13 mouse cellular contexts compared by ENCODE assay signal in genomic region chr11:32250880-32251763, GRCm38 (mm10). TPM values are rescaled to one million over a fixed set of nuclear protein-coding genes. Genes with fewer than 3 reads are reported as not detected.
DNase-seq lines count a peak whose midpoint lies in the region; ATAC-seq and TF ChIP-seq lines count a peak whose summit lies in the region.
"Had no signal": no experiment of that assay in that cellular context is flagged by ENCODE, and none has a peak within 500 bp of the region (broad histone marks: within the 10 kb centered on the region; RNA-seq: fewer than 3 reads in every experiment).

No protein-coding gene starts in this region.

- peak overlapping the region; percentile 57 for H3K27ac ChIP-seq in heart, embryonic 11.5 days (ENCODE audit: low read depth, low read length)
- H3K27ac ChIP-seq in CH12.LX (ENCODE audit: insufficient read depth, low read depth) = no peak overlapping the region
- H3K27ac ChIP-seq: embryonic facial prominence, embryonic 15.5 days; heart, embryonic 15.5 days had no signal

- WGBS in heart, embryonic 11.5 days (ENCODE audit: insufficient replicate concordance) = 78% methylated on average over 8 of the region's 8 CpGs

- no peak for TF ChIP-seq CTCF in CH12.LX (conservative IDR thresholded peaks at IDR 0.05 in 1 of 2, IDR thresholded peaks at IDR 0.05 in 1 of 2; ENCODE audit: low read depth in 2 of 2, low read length in 2 of 2)

- H3K4me3 ChIP-seq in heart, embryonic 11.5 days (ENCODE audit: low read depth, low read length) = no peak overlapping the region
- no peak overlapping the region for H3K4me3 ChIP-seq in CH12.LX (replicated peaks in 1 of 3; ENCODE audit: low read depth in 2 of 3, low read length in 2 of 3, poor library complexity in 1 of 3)
- H3K4me3 ChIP-seq: embryonic facial prominence, embryonic 15.5 days; heart, embryonic 15.5 days had no signal

- H3K36me3 ChIP-seq in heart, embryonic 11.5 days (ENCODE audit: control insufficient read depth, insufficient read depth, low read length) = peaks cover 13% of the 10 kb centered on the region; the same call in 1 of the 2 replicates
- H3K36me3 ChIP-seq in CH12.LX (replicated peaks in 1 of 2; ENCODE audit: control insufficient read depth in 1 of 2, insufficient read depth in 1 of 2, low read length in 1 of 2) = peaks cover 75 to 98% of the 10 kb centered on the region in 2 experiments

- no peaks in the 10 kb centered on the region for H3K79me2 ChIP-seq in CH12.LX (replicated peaks; ENCODE audit: control insufficient read depth, extremely low read depth, insufficient read depth, poor library complexity, severe bottlenecking)

- no peak for TF ChIP-seq POLR2A in CH12.LX (IDR thresholded peaks at IDR 0.05; ENCODE audit: low read depth, low read length)

- in situ Hi-C loops in CH12.LX (cut with MboI; ENCODE audit: low pct_ligation_motif_present, low pct_unique_long_range_greater_than_20kb, low sequenced_read_pairs) = loop anchor here (5.0 kb wide), 2 partner anchors 36 to 66 kb away; partner anchors contain the start of gene Hbq1b

- H3K27me3 ChIP-seq in heart, embryonic 11.5 days (ENCODE audit: control insufficient read depth, insufficient read depth, low read length) = no peaks in the 10 kb centered on the region
- H3K27me3 ChIP-seq in CH12.LX (replicated peaks) = no peaks in the 10 kb centered on the region
- H3K27me3 ChIP-seq: embryonic facial prominence, embryonic 15.5 days; heart, embryonic 15.5 days had no signal

- no peak for TF ChIP-seq EP300 in CH12.LX (IDR thresholded peaks at IDR 0.05; ENCODE audit: low read length)

- intact Hi-C loops in left cerebral cortex, postnatal 4 days (cut with DNase I) = no loop called here

- dilution Hi-C loops in CH12.LX (cut with MboI; ENCODE audit: extremely low pct_ligation_motif_present, extremely low pct_unique_long_range_greater_than_20kb, low sequenced_read_pairs) = no loop called here

- peak overlapping the region; percentile 2; the same call in 1 of the 2 replicates for H3K9ac ChIP-seq in heart, embryonic 11.5 days (ENCODE audit: low read depth, low read length)
- no peak overlapping the region for H3K9ac ChIP-seq in CH12.LX (ENCODE audit: insufficient read depth, low read depth)
- H3K9ac ChIP-seq: embryonic facial prominence, embryonic 15.5 days; heart, embryonic 15.5 days had no signal

- no peaks in the 10 kb centered on the region for H3K4me1 ChIP-seq in heart, embryonic 11.5 days (ENCODE audit: control insufficient read depth, insufficient read depth, low read length)
- peaks cover 0 to 27% of the 10 kb centered on the region in 2 experiments; a peak in 2 of 4 replicates for H3K4me1 ChIP-seq in CH12.LX (ENCODE audit: control insufficient read depth in 1 of 2, insufficient read depth in 2 of 2)
- H3K4me1 ChIP-seq: embryonic facial prominence, embryonic 15.5 days; heart, embryonic 15.5 days had no signal

- peak; percentile 96 for ATAC-seq in heart, embryonic 11.5 days (replicated peaks; ENCODE audit: insufficient number of reproducible peaks, low FRiP score, low TSS enrichment)
- ATAC-seq in megakaryocyte, adult 5-6 weeks (ENCODE audit: poor library complexity, severe bottlenecking) = peak; percentile 48

- no peak for DNase-seq in heart, adult 18-20 months
- DNase-seq in CH12.LX (ENCODE audit: extremely low read depth) (no peak), adipocyte (ENCODE audit: low spot score) (no peak)
- DNase-seq in c-Kit-positive CD71-positive TER-119-positive erythroid progenitor cells, embryonic 14.5 days (ENCODE audit: low spot score) = peak; percentile 95
- DNase-seq in right cerebral cortex, postnatal 10 days (ENCODE audit: low spot score in 2 of 2) = no peak
- DNase-seq in left cerebral cortex, postnatal 4 days = no peak
- DNase-seq: kidney, postnatal 25 days; thymus, postnatal 4 days had no signal

- H3K4me2 ChIP-seq in heart, embryonic 11.5 days = no peak overlapping the region
- no peak overlapping the region for H3K4me2 ChIP-seq in CH12.LX (ENCODE audit: insufficient read depth, low read depth, poor library complexity, severe bottlenecking)
- H3K4me2 ChIP-seq: embryonic facial prominence, embryonic 15.5 days; heart, embryonic 15.5 days had no signal

- H3K9me3 ChIP-seq in heart, embryonic 11.5 days (replicated peaks; ENCODE audit: control insufficient read depth, low read length) = no peaks in the 10 kb centered on the region
- H3K9me3 ChIP-seq in CH12.LX (replicated peaks; ENCODE audit: low read length) = no peaks in the 10 kb centered on the region
- H3K9me3 ChIP-seq: embryonic facial prominence, embryonic 15.5 days; heart, embryonic 15.5 days had no signal

- no peak for TF ChIP-seq RAD21 in CH12.LX (IDR thresholded peaks at IDR 0.05; ENCODE audit: low read depth, low read length)

TF ChIP-seq in CH12.LX, 34 proteins besides CTCF, POLR2A, EP300 and RAD21:
- TF ChIP-seq UBTF (IDR thresholded peaks at IDR 0.05; ENCODE audit: low read depth, low read length) (no peak), ETS1 (conservative IDR thresholded peaks at IDR 0.05; ENCODE audit: low read depth, low read length) (0 out of 2 replicates have a peak, but pooled peaks have one; percentile 18)

RNA-seq across cellular contexts. Expression of gene Nprl3, which starts 16.4 kb away (rescaled TPM):
- 26.1 and 34.6 TPM in 2 replicates for polyA plus RNA-seq in heart, embryonic 11.5 days (2014; fragmentation: Nextera tagmentation; extraction: Ambion mirVana)
- 10 to 100 TPM; 22.6 to 28.5 TPM for total RNA-seq in heart, adult 18-20 months (2021)
- total RNA-seq in CH12.LX (2012; rRNA removed) (51.7 and 58.7 TPM in 2 replicates), CH12.LX (2014; rRNA removed) (43.1 and 47.9 TPM in 2 replicates)
- polyA plus RNA-seq in CH12.LX (2012; ENCODE audit: insufficient read length, low read depth) = 66.8 and 79.8 TPM in 2 replicates
- 6.6 and 10.7 TPM in 2 replicates for total RNA-seq in megakaryocyte, adult 5-6 weeks (2015)
- 9.5 and 11.9 TPM in 2 replicates for total RNA-seq in megakaryocyte, adult 5-6 weeks (2017)
- 10 to 100 TPM; 51.0 to 57.6 TPM for total RNA-seq in left cerebral cortex, postnatal 4 days (2021)

RNA-seq across cellular contexts. Expression of gene Mpg, which starts 24.8 kb away (rescaled TPM):
- polyA plus RNA-seq in heart, embryonic 11.5 days (2014; fragmentation: Nextera tagmentation; extraction: Ambion mirVana) = 22.0 and 22.5 TPM in 2 replicates
- 1 to 10 TPM; 5.6 TPM for total RNA-seq in heart, adult 18-20 months (2021)
- total RNA-seq in CH12.LX (2012; rRNA removed) (40.3 and 41.9 TPM in 2 replicates), CH12.LX (2014; rRNA removed) (36.2 and 39.1 TPM in 2 replicates)
- polyA plus RNA-seq in CH12.LX (2012; ENCODE audit: insufficient read length, low read depth) = 39.6 and 41.5 TPM in 2 replicates
- total RNA-seq in megakaryocyte, adult 5-6 weeks (2015) = 9.8 and 12.1 TPM in 2 replicates
- total RNA-seq in megakaryocyte, adult 5-6 weeks (2017) = 6.8 and 9.9 TPM in 2 replicates
- 10 to 100 TPM; 21.5 to 22.5 TPM for total RNA-seq in left cerebral cortex, postnatal 4 days (2021)

RNA-seq across cellular contexts. Expression of gene Hba-x, which starts 25.1 kb away (rescaled TPM):
- polyA plus RNA-seq in heart, embryonic 11.5 days (2014; fragmentation: Nextera tagmentation; extraction: Ambion mirVana) = 9,744 and 12,458 TPM in 2 replicates
- total RNA-seq in heart, adult 18-20 months (2021) = not detected
- total RNA-seq in CH12.LX (2012; rRNA removed) (not detected in 2 replicates), CH12.LX (2014; rRNA removed) (not detected in 2 replicates)
- not detected in 2 replicates for polyA plus RNA-seq in CH12.LX (2012; ENCODE audit: insufficient read length, low read depth)
- not detected in 2 replicates for total RNA-seq in megakaryocyte, adult 5-6 weeks (2015)
- not detected in 2 replicates for total RNA-seq in megakaryocyte, adult 5-6 weeks (2017)
- total RNA-seq in left cerebral cortex, postnatal 4 days (2021) = not detected
- total RNA-seq: left cerebral cortex, postnatal 14 days had no signal

RNA-seq across cellular contexts. Expression of gene Rhbdf1, which starts 29.0 kb away (rescaled TPM):
- polyA plus RNA-seq in heart, embryonic 11.5 days (2014; fragmentation: Nextera tagmentation; extraction: Ambion mirVana) = 28.2 and 30.3 TPM in 2 replicates
- 10 to 100 TPM; 19.2 to 19.3 TPM for total RNA-seq in heart, adult 18-20 months (2021)
- total RNA-seq in CH12.LX (2012; rRNA removed) (30.1 and 37.6 TPM in 2 replicates), CH12.LX (2014; rRNA removed) (24.7 TPM in 2 replicates)
- polyA plus RNA-seq in CH12.LX (2012; ENCODE audit: insufficient read length, low read depth) = 27.2 and 34.2 TPM in 2 replicates
- not detected in 2 replicates for total RNA-seq in megakaryocyte, adult 5-6 weeks (2015)
- not detected in 2 replicates for total RNA-seq in megakaryocyte, adult 5-6 weeks (2017)
- 10 to 100 TPM; 17.9 to 19.8 TPM for total RNA-seq in left cerebral cortex, postnatal 4 days (2021)

RNA-seq across cellular contexts. Expression of gene Hba-a1, which starts 32.2 kb away (rescaled TPM):
- 8,943 and 11,032 TPM in 2 replicates for polyA plus RNA-seq in heart, embryonic 11.5 days (2014; fragmentation: Nextera tagmentation; extraction: Ambion mirVana)
- total RNA-seq in heart, adult 18-20 months (2021) = 1,000 to 10,000 TPM; 7,280 to 8,683 TPM
- total RNA-seq in CH12.LX (2012; rRNA removed) (1.9 and 4.9 TPM in 2 replicates), CH12.LX (2014; rRNA removed) (4.1 and 5.2 TPM in 2 replicates)
- polyA plus RNA-seq in CH12.LX (2012; ENCODE audit: insufficient read length, low read depth) = 3.3 and 4.7 TPM in 2 replicates
- total RNA-seq in megakaryocyte, adult 5-6 weeks (2015) = 53.9 and 134 TPM in 2 replicates
- 18.7 and 44.2 TPM in 2 replicates for total RNA-seq in megakaryocyte, adult 5-6 weeks (2017)
- total RNA-seq in left cerebral cortex, postnatal 4 days (2021) = 100 to 1,000 TPM in 1 of 2 experiments, 10 to 100 TPM in 1; 42.1 to 158 TPM
